Comparison of ENCODE assay signal across 10 mouse cellular contexts in the genomic region with DNA sequence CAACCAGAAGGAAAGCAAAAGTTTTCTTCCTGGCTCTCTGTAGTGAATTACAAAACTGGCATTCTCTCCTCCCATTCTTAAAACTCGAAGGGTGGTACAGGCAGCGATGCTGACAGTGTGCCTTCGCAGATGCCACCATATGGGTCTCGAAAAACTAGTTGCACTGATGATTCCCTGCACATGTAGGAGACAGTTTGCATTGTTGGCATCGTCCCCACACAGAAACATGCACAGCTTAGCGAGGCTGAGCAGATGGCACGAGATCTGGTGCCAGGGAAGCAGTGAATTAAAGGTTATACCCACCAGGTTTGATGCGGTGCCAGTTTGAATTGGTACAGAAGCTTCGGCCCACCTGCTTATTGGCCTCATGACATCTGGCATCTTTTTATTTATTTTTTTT.
DNase-seq lines count a peak whose midpoint lies in the region; ATAC-seq and TF ChIP-seq lines count a peak whose summit lies in the region.
"Had no signal": no experiment of that assay in that cellular context is flagged by ENCODE, and none has a peak within 500 bp of the region (broad histone marks: within the 10 kb centered on the region; RNA-seq: fewer than 3 reads in every experiment).

No protein-coding gene starts in this region.

- H3K4me3 ChIP-seq in midbrain, embryonic 11.5 days (ENCODE audit: low read depth, low read length): no peak overlapping the region
- H3K4me3 ChIP-seq in midbrain, embryonic 10.5 days: no peak overlapping the region
- H3K4me3 ChIP-seq in hindbrain, postnatal 0 days (ENCODE audit: low read length): no peak overlapping the region
- H3K4me3 ChIP-seq in midbrain, embryonic 13.5 days (replicated peaks): no peak overlapping the region
- H3K4me3 ChIP-seq: megakaryocyte, embryonic 14.5 days had no signal

- WGBS in midbrain, embryonic 11.5 days: 92% methylated on average over 9 of the region's 9 CpGs
- 90% methylated on average over 9 of the region's 9 CpGs for WGBS in midbrain, embryonic 10.5 days
- 29% methylated on average over 9 of the region's 9 CpGs for WGBS in hindbrain, postnatal 0 days
- 78% methylated on average over 9 of the region's 9 CpGs for WGBS in midbrain, embryonic 13.5 days

- no peaks in the 10 kb centered on the region for H3K4me1 ChIP-seq in midbrain, embryonic 11.5 days (ENCODE audit: control insufficient read depth, insufficient read depth, low read length)
- no peaks in the 10 kb centered on the region for H3K4me1 ChIP-seq in midbrain, embryonic 10.5 days
- H3K4me1 ChIP-seq in hindbrain, postnatal 0 days (ENCODE audit: insufficient read depth, low read length): no peaks in the 10 kb centered on the region
- peaks cover 6% of the 10 kb centered on the region for H3K4me1 ChIP-seq in midbrain, embryonic 13.5 days (replicated peaks)
- H3K4me1 ChIP-seq: megakaryocyte, embryonic 14.5 days had no signal

- DNase-seq in midbrain, embryonic 11.5 days (ENCODE audit: low spot score, missing footprints): peak; percentile 35
- DNase-seq in midbrain, embryonic 10.5 days (ENCODE audit: low spot score): no peak
- peak; percentile 96 for DNase-seq in hindbrain, postnatal 0 days (ENCODE audit: low spot score)
- DNase-seq in urinary bladder, postnatal 36 days (ENCODE audit: low spot score in 2 of 2): no peak
- no peak for DNase-seq in MN1 (ENCODE audit: low spot score)
- no peak for DNase-seq in urinary bladder, postnatal 4 days (ENCODE audit: low spot score in 2 of 2)
- DNase-seq: adrenal gland, postnatal 14 days had no signal

- no peaks in the 10 kb centered on the region for H3K9me3 ChIP-seq in midbrain, embryonic 11.5 days (ENCODE audit: control insufficient read depth, low read length)
- no peaks in the 10 kb centered on the region for H3K9me3 ChIP-seq in midbrain, embryonic 10.5 days (replicated peaks)
- no peaks in the 10 kb centered on the region for H3K9me3 ChIP-seq in hindbrain, postnatal 0 days (ENCODE audit: low read length)
- no peaks in the 10 kb centered on the region for H3K9me3 ChIP-seq in midbrain, embryonic 13.5 days
- H3K9me3 ChIP-seq: megakaryocyte, embryonic 14.5 days had no signal

- H3K9ac ChIP-seq in midbrain, embryonic 11.5 days (ENCODE audit: low read length): no peak overlapping the region
- no peak overlapping the region for H3K9ac ChIP-seq in hindbrain, postnatal 0 days (replicated peaks; ENCODE audit: low read length)
- no peak overlapping the region for H3K9ac ChIP-seq in midbrain, embryonic 13.5 days (replicated peaks)

- TF ChIP-seq CTCF in hindbrain, postnatal 0 days (IDR thresholded peaks at IDR 0.05; ENCODE audit: low read depth): peak; percentile 7; the same call in 1 of the 2 replicates

- no peak overlapping the region for H3K4me2 ChIP-seq in midbrain, embryonic 11.5 days
- no peak overlapping the region for H3K4me2 ChIP-seq in hindbrain, postnatal 0 days (ENCODE audit: low read depth, low read length)
- no peak overlapping the region for H3K4me2 ChIP-seq in midbrain, embryonic 13.5 days (replicated peaks)

- H3K36me3 ChIP-seq in midbrain, embryonic 11.5 days (ENCODE audit: control insufficient read depth, insufficient read depth, low read length): no peaks in the 10 kb centered on the region
- no peaks in the 10 kb centered on the region for H3K36me3 ChIP-seq in midbrain, embryonic 10.5 days
- H3K36me3 ChIP-seq in hindbrain, postnatal 0 days (ENCODE audit: insufficient read depth, low read length): no peaks in the 10 kb centered on the region
- H3K36me3 ChIP-seq in midbrain, embryonic 13.5 days: no peaks in the 10 kb centered on the region

- no peaks in the 10 kb centered on the region for H3K27me3 ChIP-seq in midbrain, embryonic 11.5 days (ENCODE audit: control insufficient read depth, insufficient read depth, low read length)
- H3K27me3 ChIP-seq in midbrain, embryonic 10.5 days (ENCODE audit: low read depth, poor library complexity, severe bottlenecking): no peaks in the 10 kb centered on the region
- no peaks in the 10 kb centered on the region for H3K27me3 ChIP-seq in hindbrain, postnatal 0 days (ENCODE audit: insufficient read depth, low read length)
- H3K27me3 ChIP-seq in midbrain, embryonic 13.5 days: no peaks in the 10 kb centered on the region
- H3K27me3 ChIP-seq: megakaryocyte, embryonic 14.5 days had no signal

- no peak overlapping the region for H3K27ac ChIP-seq in midbrain, embryonic 11.5 days (ENCODE audit: low read depth, low read length)
- H3K27ac ChIP-seq in midbrain, embryonic 10.5 days (replicated peaks): no peak overlapping the region
- H3K27ac ChIP-seq in hindbrain, postnatal 0 days: no peak overlapping the region
- no peak overlapping the region for H3K27ac ChIP-seq in midbrain, embryonic 13.5 days

- ATAC-seq in midbrain, embryonic 11.5 days (ENCODE audit: low FRiP score): no peak
- ATAC-seq in hindbrain, postnatal 0 days: peak; percentile 95
- ATAC-seq in midbrain, embryonic 13.5 days: peak; percentile 70; the same call in 1 of the 2 replicates
- ATAC-seq in erythroblast, adult 5-6 weeks (replicated peaks; ENCODE audit: low FRiP score, poor library complexity, severe bottlenecking): no peak

Comparison
In these comparisons a context has a peak if more than half of its experiments do, and no peak if none do; other contexts are left out.
1. ATAC-seq: peak in hindbrain, postnatal 0 days (single experiment) and midbrain, embryonic 13.5 days (single experiment); none in midbrain, embryonic 11.5 days (single experiment) and erythroblast, adult 5-6 weeks (single experiment).
2. DNase-seq: peak in midbrain, embryonic 11.5 days (single experiment) and hindbrain, postnatal 0 days (single experiment); none in midbrain, embryonic 10.5 days (single experiment), urinary bladder, postnatal 36 days (0 of 2), MN1 (single experiment) and urinary bladder, postnatal 4 days (0 of 2).